Mouse (Mus musculus): ENCODE results near the gene Htr3a.
A peak's percentile ranks its signal among the peaks of the same experiment; 100 is the strongest.

Htr3a gene

GRCm38 (mm10) chr9:48910885-48911537 lies at the start of gene Htr3a:
Htr3a (minus strand) TSS chr9:48911099.
- peak; percentile 69 to 74 for DNase-seq (ENCODE audit: inconsistent age in 2 of 2, low spot score in 1 of 2)

DNA sequence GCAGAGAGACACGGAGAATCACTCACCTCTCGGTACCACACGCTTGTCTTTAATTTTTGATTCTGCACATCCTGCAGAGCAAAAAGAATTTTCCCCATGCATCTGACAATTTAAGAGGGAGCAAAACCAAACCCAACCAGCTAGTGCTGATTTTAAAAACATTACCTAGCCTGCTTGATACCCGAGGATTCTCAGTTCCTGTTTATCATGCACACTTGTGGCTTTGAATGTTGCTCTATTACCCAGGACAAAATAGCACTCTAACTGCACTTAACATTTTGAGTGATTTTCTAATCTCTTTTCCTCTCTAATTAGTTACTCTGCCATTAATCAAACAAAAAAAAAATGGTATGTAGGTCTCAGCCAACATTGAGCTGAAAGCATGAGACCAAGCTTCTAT lies 36.7 kb upstream of the Htr3a start:
- no peak for DNase-seq (ENCODE audit: inconsistent age in 2 of 2, low spot score in 1 of 2)

DNA sequence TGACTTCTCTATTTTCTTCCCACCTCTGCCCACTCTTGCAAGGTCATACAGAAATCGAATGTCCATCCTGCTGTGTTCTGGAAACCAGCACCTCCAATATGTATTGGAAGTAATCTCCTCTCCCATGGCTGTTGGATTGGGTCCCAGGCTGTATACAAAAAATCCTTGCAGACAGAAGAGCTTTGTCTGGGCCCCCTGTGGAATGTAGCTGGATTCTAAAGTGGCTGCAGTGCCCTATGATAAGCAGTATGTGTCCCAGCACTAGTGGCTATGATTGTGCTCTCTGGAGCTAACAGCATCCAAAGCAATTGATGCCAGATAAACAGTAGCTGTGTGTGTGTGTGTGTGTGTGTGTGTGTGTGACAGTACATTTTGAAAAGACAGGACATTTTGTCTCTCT lies 31.4 kb upstream of the Htr3a start:
- DNase-seq (ENCODE audit: inconsistent age in 2 of 2, low spot score in 1 of 2) = no peak

- DNase-seq (ENCODE audit: inconsistent age in 2 of 2, low spot score in 1 of 2) = no peak
These were observed 18.5 kb upstream of the Htr3a start for GRCm38 (mm10) chr9:48929436-48929835.

DNA sequence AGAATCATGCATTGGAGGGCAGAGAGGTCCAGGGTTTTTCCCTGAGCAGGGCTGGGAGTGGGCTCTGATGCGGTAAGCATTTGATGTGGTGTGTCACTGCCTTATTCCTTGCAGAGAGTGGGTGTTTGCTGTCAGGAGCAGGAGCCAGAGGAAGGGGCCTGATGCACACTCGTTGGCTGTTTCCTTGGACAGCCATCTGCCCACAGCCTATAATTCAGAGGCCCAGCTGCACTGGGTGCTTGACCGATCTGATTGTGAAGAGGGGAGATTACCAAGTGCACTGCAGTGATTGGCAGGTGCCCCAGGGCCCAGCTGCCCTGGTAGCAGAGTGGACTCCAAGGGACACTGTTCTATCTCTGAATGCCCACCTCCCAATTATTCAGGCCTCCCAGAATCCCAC lies 17.9 kb upstream of the Htr3a start:
- no peak for DNase-seq (ENCODE audit: inconsistent age in 2 of 2, low spot score in 1 of 2)

- DNase-seq (ENCODE audit: inconsistent age in 2 of 2, low spot score in 1 of 2) = peak; percentile 21 to 46
These were observed 5.3 kb upstream of the Htr3a start for GRCm38 (mm10) chr9:48916011-48916788.

GRCm38 (mm10) chr9:48904421-48904820 lies 6.5 kb downstream of the Htr3a start:
- peak; percentile 73 to 75 for DNase-seq (ENCODE audit: inconsistent age in 2 of 2, low spot score in 1 of 2)

DNA sequence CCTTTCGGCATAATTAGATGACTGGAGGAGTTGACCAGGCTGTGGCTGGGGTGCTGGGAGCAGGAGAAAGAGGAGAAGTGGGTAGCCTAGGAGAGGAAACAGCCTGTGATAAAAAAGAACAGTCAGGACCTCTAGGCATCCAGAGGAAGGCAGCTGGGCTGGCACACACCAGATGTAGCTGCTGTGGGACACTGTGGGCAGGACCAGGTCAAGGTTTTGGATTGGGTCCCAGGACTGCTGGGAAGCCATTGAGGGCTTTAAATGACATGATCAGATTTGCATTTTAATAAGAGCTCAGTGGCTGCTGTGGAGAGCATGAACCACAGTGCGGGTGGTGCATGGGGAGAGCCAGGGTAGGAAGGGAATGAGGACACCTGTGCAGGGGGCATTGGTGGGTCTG lies 7.1 kb downstream of the Htr3a start:
- DNase-seq (ENCODE audit: inconsistent age in 2 of 2, low spot score in 1 of 2) = peak; percentile 79 to 83

GRCm38 (mm10) chr9:48898551-48898950 lies 12.3 kb downstream of the Htr3a start:
- DNase-seq (ENCODE audit: inconsistent age in 2 of 2, low spot score in 1 of 2) = peak; percentile 26 to 72

DNA sequence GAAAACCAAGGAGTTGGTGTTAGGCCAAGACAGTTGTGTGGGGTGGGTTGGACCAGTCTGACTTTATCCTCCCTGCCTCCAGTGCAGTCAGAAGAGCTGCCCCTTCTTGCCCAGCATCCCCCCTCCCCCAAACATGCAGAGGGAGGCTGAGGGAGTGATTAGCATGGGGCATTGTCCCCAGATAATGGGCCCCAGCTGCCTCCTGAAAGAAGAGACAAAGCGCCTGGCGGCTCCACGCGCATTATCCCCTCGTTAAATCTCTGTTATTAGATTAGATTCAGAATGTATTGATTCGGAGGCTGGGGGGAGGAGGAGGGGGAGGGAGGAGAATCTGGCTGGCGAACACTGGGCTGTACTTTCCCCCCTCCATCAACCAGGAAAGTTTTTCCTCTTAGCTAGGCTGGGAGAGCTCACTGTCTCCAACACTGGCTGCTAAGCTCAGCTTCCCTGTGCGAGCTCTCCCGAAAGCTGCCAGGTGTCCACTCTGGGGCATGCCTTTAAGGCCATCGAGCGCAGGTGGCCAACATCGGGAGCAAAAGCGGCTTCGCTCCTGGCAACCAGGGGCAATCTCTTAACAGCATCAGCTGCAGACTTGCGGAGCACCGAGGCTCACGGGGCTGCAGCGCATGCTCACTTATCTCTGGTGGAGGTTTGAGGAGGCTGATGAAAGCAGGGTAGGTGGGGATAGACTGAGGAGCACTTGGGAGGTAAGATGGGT lies 14.9 kb downstream of the Htr3a start:
- no peak for DNase-seq (ENCODE audit: inconsistent age in 2 of 2, low spot score in 1 of 2)

GRCm38 (mm10) chr9:48894755-48895154 lies 16.1 kb downstream of the Htr3a start:
- no peak for DNase-seq (ENCODE audit: inconsistent age in 2 of 2, low spot score in 1 of 2)

DNA sequence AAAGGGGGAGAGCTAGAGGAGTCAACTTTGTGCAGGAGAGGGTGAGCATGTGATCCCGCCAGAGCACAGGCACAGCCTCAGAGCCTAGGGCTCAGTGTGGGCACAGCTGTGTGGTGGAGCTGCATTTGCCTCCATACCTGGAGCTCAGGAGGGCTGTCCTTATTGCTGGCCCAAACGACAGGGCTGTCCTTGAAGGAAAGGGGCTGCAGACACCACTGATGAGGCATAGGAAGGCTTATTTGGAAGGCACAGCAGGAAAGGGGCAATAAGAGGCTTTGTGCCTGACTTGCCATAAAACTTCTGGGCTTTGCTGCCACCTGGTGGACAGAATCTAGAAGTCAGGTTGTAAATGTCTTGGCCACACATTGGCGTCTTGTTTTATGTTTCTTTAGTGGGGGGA lies 16.9 kb downstream of the Htr3a start:
- DNase-seq (ENCODE audit: inconsistent age in 2 of 2, low spot score in 1 of 2) = peak; percentile 62 to 87

DNA sequence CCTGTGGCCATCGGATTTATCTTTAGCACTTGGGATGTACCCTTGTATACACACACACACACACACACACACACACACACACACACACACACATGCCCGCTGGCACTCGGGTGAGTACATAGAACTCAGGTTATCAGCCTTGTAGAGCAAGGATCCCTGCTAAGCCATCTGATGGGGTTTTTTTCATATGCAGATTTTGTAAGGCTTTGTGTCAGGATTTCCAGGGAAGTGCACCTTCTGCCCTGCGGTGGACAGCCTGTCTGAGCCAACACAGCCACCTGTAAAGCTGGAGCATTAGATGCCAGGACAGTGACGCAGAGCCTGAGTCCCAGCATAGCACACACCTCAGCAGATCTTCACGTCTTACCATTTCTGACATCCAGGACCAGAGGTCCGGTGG lies 21.8 kb downstream of the Htr3a start:
- DNase-seq (ENCODE audit: inconsistent age in 2 of 2, low spot score in 1 of 2) = no peak

DNA sequence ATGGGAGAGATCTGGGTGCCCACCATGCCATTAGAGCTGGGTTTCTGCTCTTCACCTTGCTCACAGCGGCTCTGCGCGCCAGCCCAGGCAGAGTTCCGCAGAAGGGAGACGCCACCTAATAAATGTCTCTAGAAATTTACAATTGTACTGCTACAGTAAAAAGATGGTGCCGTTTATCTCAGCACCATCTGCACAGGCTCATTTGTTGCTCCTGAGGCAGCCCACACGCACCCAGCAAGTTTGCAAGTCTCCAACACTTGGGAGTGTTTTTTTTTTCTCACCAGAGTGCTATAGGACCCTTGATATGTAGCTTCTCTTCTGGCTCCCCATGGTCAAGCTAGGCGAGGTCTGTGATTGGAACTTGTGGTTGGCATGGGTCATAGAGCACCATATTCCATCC lies 38.0 kb downstream of the Htr3a start:
- no peak for DNase-seq (ENCODE audit: inconsistent age in 2 of 2, low spot score in 1 of 2)

GRCm38 (mm10) chr9:48866523-48867121 lies 44.3 kb downstream of the Htr3a start:
- DNase-seq (ENCODE audit: inconsistent age in 2 of 2, low spot score in 1 of 2) = no peak

DNA sequence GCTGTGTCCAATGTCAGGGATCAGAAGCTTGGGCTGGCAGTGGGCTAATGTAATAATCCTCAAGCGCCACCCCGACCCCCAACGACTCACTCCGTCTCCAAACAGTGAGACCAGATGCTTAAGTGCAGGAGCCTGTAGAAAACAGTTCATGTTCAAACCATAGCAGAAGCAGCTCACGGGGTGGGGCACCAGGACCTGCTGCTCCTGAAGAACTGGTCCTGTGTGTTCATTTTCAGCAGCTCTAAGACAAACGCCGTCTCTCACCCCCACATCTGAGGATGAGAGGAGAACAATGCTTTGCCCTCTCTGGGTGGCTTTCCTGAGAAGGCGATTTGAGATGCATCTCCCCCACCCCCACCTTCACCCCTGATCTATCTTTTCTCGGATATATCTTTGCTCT lies 45.7 kb downstream of the Htr3a start:
- no peak for DNase-seq (ENCODE audit: inconsistent age in 2 of 2, low spot score in 1 of 2)

GRCm38 (mm10) chr9:48861481-48861880 lies 49.4 kb downstream of the Htr3a start:
- DNase-seq (ENCODE audit: inconsistent age in 2 of 2, low spot score in 1 of 2) = no peak

- DNase-seq (ENCODE audit: inconsistent age in 2 of 2, low spot score in 1 of 2) = peak; percentile 78 to 92
These were observed 50.4 kb downstream of the Htr3a start for GRCm38 (mm10) chr9:48860526-48860845.

DNA sequence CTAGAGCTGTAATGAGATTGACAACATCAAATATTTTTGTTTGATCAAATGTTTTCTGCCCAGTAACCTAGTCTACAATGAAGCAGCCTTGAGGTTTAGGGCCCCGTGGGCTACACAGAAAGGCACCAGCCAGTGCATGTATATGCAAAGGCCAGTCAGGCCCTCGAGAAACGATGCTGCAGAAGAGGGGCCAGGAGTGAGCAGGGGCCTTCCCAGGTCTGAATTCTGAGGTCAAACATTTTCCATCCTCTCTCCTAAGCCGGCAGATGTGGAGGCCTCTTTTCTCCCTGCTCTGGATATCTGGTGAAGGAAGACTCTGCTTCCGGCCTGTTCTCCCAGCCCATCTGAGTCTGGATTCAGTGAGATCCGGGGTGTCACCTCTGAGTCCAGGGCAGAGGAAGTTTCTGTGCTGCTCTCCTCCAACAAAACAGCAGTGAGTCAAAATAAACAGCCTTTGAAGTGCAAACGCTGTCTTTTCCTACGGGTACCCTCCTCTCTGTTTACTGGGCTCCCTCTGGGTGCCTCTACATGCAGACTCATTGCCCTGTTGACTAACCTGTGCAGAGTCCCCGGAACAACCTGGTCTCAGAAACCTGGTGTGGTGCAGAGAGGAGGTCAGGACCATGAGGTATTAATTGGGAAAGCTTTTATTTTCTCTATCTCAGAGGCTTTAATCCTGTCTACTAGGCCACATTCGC lies 50.9 kb downstream of the Htr3a start:
- DNase-seq (ENCODE audit: inconsistent age in 2 of 2, low spot score in 1 of 2) = no peak

DNA sequence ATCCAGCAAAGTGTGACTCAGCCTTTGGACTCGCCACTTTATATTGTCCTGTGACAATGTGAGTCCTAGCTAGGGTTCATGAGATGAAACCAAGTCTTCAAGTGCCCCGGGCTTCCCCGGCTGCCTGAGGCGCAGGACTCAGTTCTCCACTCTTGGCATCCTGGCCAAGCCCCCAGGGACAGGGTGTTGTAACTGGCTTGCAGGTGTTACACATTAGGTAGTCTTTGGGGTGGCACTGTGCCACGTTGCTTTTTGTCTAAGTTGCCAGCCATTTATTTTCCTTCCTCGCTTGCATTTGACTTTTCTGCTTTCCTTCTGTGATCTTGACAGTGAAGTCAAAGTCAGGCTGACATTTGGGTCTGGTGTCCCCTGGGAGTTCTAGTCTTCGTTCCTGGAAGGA lies 53.0 kb downstream of the Htr3a start:
- peak in 1 of 2 experiments; percentile 53 for DNase-seq (ENCODE audit: inconsistent age in 2 of 2, low spot score in 1 of 2)

DNA sequence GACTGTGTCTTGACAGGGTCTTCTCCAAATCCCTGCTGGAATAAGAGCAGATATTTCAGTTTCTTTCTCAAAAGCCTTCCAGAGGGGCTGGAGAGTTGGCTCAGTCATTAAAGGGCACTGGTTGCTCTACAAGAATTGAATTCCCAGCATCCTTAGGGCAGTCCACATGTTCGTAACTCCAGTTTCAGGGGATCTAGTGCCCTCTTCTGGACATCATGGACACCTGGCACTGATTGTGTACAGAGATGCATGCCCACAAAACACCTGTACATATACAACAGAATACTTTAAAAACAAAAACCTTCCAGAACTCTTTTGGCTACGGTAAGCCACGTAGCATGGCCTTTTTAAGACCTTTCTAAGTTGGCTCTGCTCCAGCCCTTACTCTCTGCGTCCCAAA lies 54.7 kb downstream of the Htr3a start:
- DNase-seq (ENCODE audit: inconsistent age in 2 of 2, low spot score in 1 of 2) = peak in 1 of 2 experiments; percentile 33

Measured in adrenal gland, adult (tissue).